Mouse (Mus musculus): Measurements from ENCODE around the gene Tmem51. TPM values are rescaled to one million over a fixed set of nuclear protein-coding genes. Genes with fewer than 3 reads are reported as not detected.

Tmem51 gene
- polyA plus RNA-seq, 1 experiment = 9.6 TPM

GRCm38 (mm10) chr4:142068899-142069812 lies 14.9 kb downstream of the Tmem51 start:
- DNase-seq = no peak
- Histone ChIP-seq H3K36me3 (ENCODE audit: control insufficient read depth, insufficient read depth, low read length) (no peaks in the 10 kb centered on the region), H3K27me3 (ENCODE audit: control insufficient read depth, insufficient read depth, low read length) (no peaks in the 10 kb centered on the region), H3K4me3 (ENCODE audit: control insufficient read depth, insufficient read depth, low read length) (no peak overlapping the region), H3K4me1 (replicated peaks; ENCODE audit: control insufficient read depth, insufficient read depth, low read length) (no peaks in the 10 kb centered on the region), H3K27ac (ENCODE audit: control insufficient read depth, insufficient read depth, low read length) (no peak overlapping the region)
- no peak for TF ChIP-seq CTCF (IDR thresholded peaks at IDR 0.05; ENCODE audit: borderline replicate concordance, control insufficient read depth, extremely low read depth, insufficient read depth, low read length, poor library complexity)
- no peak for TF ChIP-seq POLR2A (IDR thresholded peaks at IDR 0.05; ENCODE audit: control insufficient read depth, extremely low read depth, insufficient read depth, low read length, poor library complexity)
- WGBS = 93% methylated on average over 18 of the region's 18 CpGs

- 66% methylated on average over 4 of the region's 4 CpGs for WGBS
- Histone ChIP-seq H3K27ac (ENCODE audit: control insufficient read depth, insufficient read depth, low read length) (no peak overlapping the region), H3K4me1 (replicated peaks; ENCODE audit: control insufficient read depth, insufficient read depth, low read length) (no peaks in the 10 kb centered on the region), H3K36me3 (ENCODE audit: control insufficient read depth, insufficient read depth, low read length) (no peaks in the 10 kb centered on the region), H3K4me3 (ENCODE audit: control insufficient read depth, insufficient read depth, low read length) (no peak overlapping the region), H3K27me3 (ENCODE audit: control insufficient read depth, insufficient read depth, low read length) (no peaks in the 10 kb centered on the region)
- no peak for DNase-seq
- TF ChIP-seq CTCF (IDR thresholded peaks at IDR 0.05; ENCODE audit: borderline replicate concordance, control insufficient read depth, extremely low read depth, insufficient read depth, low read length, poor library complexity) (no peak), POLR2A (IDR thresholded peaks at IDR 0.05; ENCODE audit: control insufficient read depth, extremely low read depth, insufficient read depth, low read length, poor library complexity) (no peak)
Observed at GRCm38 (mm10) chr4:142066576-142066975, 17.5 kb downstream of the Tmem51 start.

GRCm38 (mm10) chr4:142065835-142066234 lies 18.3 kb downstream of the Tmem51 start:
- no peaks in the 10 kb centered on the region for H3K36me3 ChIP-seq (ENCODE audit: control insufficient read depth, insufficient read depth, low read length)
- 79% methylated on average over 6 of the region's 6 CpGs for WGBS
- H3K27me3 ChIP-seq (ENCODE audit: control insufficient read depth, insufficient read depth, low read length) = no peaks in the 10 kb centered on the region
- H3K4me3 ChIP-seq (ENCODE audit: control insufficient read depth, insufficient read depth, low read length) = no peak overlapping the region
- H3K4me1 ChIP-seq (replicated peaks; ENCODE audit: control insufficient read depth, insufficient read depth, low read length) = no peaks in the 10 kb centered on the region
- no peak for DNase-seq
- TF ChIP-seq CTCF (IDR thresholded peaks at IDR 0.05; ENCODE audit: borderline replicate concordance, control insufficient read depth, extremely low read depth, insufficient read depth, low read length, poor library complexity) (no peak), POLR2A (IDR thresholded peaks at IDR 0.05; ENCODE audit: control insufficient read depth, extremely low read depth, insufficient read depth, low read length, poor library complexity) (no peak)
- H3K27ac ChIP-seq (ENCODE audit: control insufficient read depth, insufficient read depth, low read length) = no peak overlapping the region

GRCm38 (mm10) chr4:142065270-142065669 lies 18.8 kb downstream of the Tmem51 start:
- H3K36me3 ChIP-seq (ENCODE audit: control insufficient read depth, insufficient read depth, low read length) = no peaks in the 10 kb centered on the region
- H3K4me3 ChIP-seq (ENCODE audit: control insufficient read depth, insufficient read depth, low read length) = no peak overlapping the region
- no peak for TF ChIP-seq CTCF (IDR thresholded peaks at IDR 0.05; ENCODE audit: borderline replicate concordance, control insufficient read depth, extremely low read depth, insufficient read depth, low read length, poor library complexity)
- no peak for TF ChIP-seq POLR2A (IDR thresholded peaks at IDR 0.05; ENCODE audit: control insufficient read depth, extremely low read depth, insufficient read depth, low read length, poor library complexity)
- H3K27ac ChIP-seq (ENCODE audit: control insufficient read depth, insufficient read depth, low read length) = no peak overlapping the region
- no peak for DNase-seq
- H3K27me3 ChIP-seq (ENCODE audit: control insufficient read depth, insufficient read depth, low read length) = no peaks in the 10 kb centered on the region
- H3K4me1 ChIP-seq (replicated peaks; ENCODE audit: control insufficient read depth, insufficient read depth, low read length) = no peaks in the 10 kb centered on the region
- 88% methylated on average over 8 of the region's 8 CpGs for WGBS

- no peak overlapping the region for H3K4me3 ChIP-seq (ENCODE audit: control insufficient read depth, insufficient read depth, low read length)
- no peak overlapping the region for H3K27ac ChIP-seq (ENCODE audit: control insufficient read depth, insufficient read depth, low read length)
- WGBS = 97% methylated on average over 11 of the region's 11 CpGs
- TF ChIP-seq POLR2A (IDR thresholded peaks at IDR 0.05; ENCODE audit: control insufficient read depth, extremely low read depth, insufficient read depth, low read length, poor library complexity) (no peak), CTCF (IDR thresholded peaks at IDR 0.05; ENCODE audit: borderline replicate concordance, control insufficient read depth, extremely low read depth, insufficient read depth, low read length, poor library complexity) (no peak)
- H3K27me3 ChIP-seq (ENCODE audit: control insufficient read depth, insufficient read depth, low read length) = no peaks in the 10 kb centered on the region
- no peak for DNase-seq
- no peaks in the 10 kb centered on the region for H3K4me1 ChIP-seq (replicated peaks; ENCODE audit: control insufficient read depth, insufficient read depth, low read length)
- no peaks in the 10 kb centered on the region for H3K36me3 ChIP-seq (ENCODE audit: control insufficient read depth, insufficient read depth, low read length)
Observed at GRCm38 (mm10) chr4:142064582-142065228, 19.4 kb downstream of the Tmem51 start.

- no peak for DNase-seq
- Histone ChIP-seq H3K36me3 (ENCODE audit: control insufficient read depth, insufficient read depth, low read length) (no peaks in the 10 kb centered on the region), H3K27me3 (ENCODE audit: control insufficient read depth, insufficient read depth, low read length) (no peaks in the 10 kb centered on the region), H3K4me1 (replicated peaks; ENCODE audit: control insufficient read depth, insufficient read depth, low read length) (no peaks in the 10 kb centered on the region), H3K4me3 (ENCODE audit: control insufficient read depth, insufficient read depth, low read length) (no peak overlapping the region), H3K27ac (ENCODE audit: control insufficient read depth, insufficient read depth, low read length) (no peak overlapping the region)
- WGBS = 95% methylated on average over 8 of the region's 8 CpGs
- no peak for TF ChIP-seq POLR2A (IDR thresholded peaks at IDR 0.05; ENCODE audit: control insufficient read depth, extremely low read depth, insufficient read depth, low read length, poor library complexity)
- TF ChIP-seq CTCF (IDR thresholded peaks at IDR 0.05; ENCODE audit: borderline replicate concordance, control insufficient read depth, extremely low read depth, insufficient read depth, low read length, poor library complexity) = no peak
Observed at GRCm38 (mm10) chr4:142063057-142063534, 21.0 kb downstream of the Tmem51 start.

All from thymus, adult 2 months (tissue).